Mouse (Mus musculus): Measurements from ENCODE around the gene Gm20388. TPM values are rescaled to one million over a fixed set of nuclear protein-coding genes. Genes with fewer than 3 reads are reported as not detected.

Gm20388 gene
- total and polyA plus RNA-seq, 2 experiments from 2014 or later, result 17.3 TPM; not detected in 1

DNA sequence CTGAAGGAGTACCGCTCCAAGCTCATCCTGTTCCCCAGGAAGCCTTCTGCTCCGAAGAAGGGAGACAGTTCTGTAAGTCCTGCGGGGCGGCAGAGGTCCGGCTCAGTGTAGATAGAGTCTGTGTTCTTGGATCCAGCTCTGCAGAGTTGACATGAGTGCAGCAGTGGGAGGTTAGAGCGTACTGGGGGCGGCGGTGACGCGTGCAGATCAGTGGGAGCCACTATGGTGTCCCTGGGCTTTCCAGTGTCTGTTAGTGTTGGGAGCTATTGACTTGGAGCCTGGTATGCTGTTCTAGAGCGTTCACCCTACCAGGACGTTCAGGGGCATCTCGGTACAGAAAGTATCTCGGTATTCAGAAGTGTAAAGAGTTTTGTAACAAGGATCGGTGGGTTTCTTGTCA lies 3192.6 kb downstream of the Gm20388 start:
- Histone ChIP-seq H3K4me2 (ENCODE audit: low read depth, low read length) (peak overlapping the region; percentile 90), H3K36me3 (replicated peaks; ENCODE audit: control insufficient read depth, insufficient read depth, low read length) (peaks cover 29% of the 10 kb centered on the region), H3K9me3 (replicated peaks; ENCODE audit: control insufficient read depth, low read length) (no peaks in the 10 kb centered on the region), H3K4me3 (ENCODE audit: low read depth, low read length) (peak overlapping the region; percentile 95), H3K27me3 (ENCODE audit: control insufficient read depth, insufficient read depth, low read length) (no peaks in the 10 kb centered on the region), H3K4me1 (ENCODE audit: control insufficient read depth, insufficient read depth) (peaks cover 10% of the 10 kb centered on the region), H3K9ac (replicated peaks; ENCODE audit: low read depth, low read length) (peak overlapping the region; percentile 97), H3K27ac (ENCODE audit: low read depth) (peak overlapping the region; percentile 95; the same call in 1 of the 2 replicates)
- no peak for TF ChIP-seq CTCF (IDR thresholded peaks at IDR 0.05; ENCODE audit: low read depth)
- no peak for TF ChIP-seq EP300 (IDR thresholded peaks at IDR 0.05; ENCODE audit: low read depth)
- 11% methylated on average over 14 of the region's 15 CpGs for WGBS
- ATAC-seq (ENCODE audit: insufficient read depth, low read depth) (no peak), DNase-seq (ENCODE audit: low spot score) (no peak)

GRCm38 (mm10) chr8:123104046-123104767 lies 3193.6 kb downstream of the Gm20388 start:
- H3K4me2 ChIP-seq (ENCODE audit: low read depth, low read length), result no peak overlapping the region
- H3K4me1 ChIP-seq (ENCODE audit: control insufficient read depth, insufficient read depth), result peaks cover 10% of the 10 kb centered on the region
- no peaks in the 10 kb centered on the region for H3K27me3 ChIP-seq (ENCODE audit: control insufficient read depth, insufficient read depth, low read length)
- H3K4me3 ChIP-seq (ENCODE audit: low read depth, low read length), result peak overlapping the region; percentile 95; the same call in 1 of the 2 replicates
- no peak overlapping the region for H3K27ac ChIP-seq (ENCODE audit: low read depth)
- TF ChIP-seq EP300 (IDR thresholded peaks at IDR 0.05; ENCODE audit: low read depth), result no peak
- TF ChIP-seq CTCF (IDR thresholded peaks at IDR 0.05; ENCODE audit: low read depth), result no peak
- H3K36me3 ChIP-seq (replicated peaks; ENCODE audit: control insufficient read depth, insufficient read depth, low read length), result peaks cover 25% of the 10 kb centered on the region
- no peak for ATAC-seq (ENCODE audit: insufficient read depth, low read depth)
- WGBS, result 75% methylated on average over 6 of the region's 6 CpGs
- DNase-seq (ENCODE audit: low spot score), result no peak
- no peak overlapping the region; the same call in 1 of the 2 replicates for H3K9ac ChIP-seq (replicated peaks; ENCODE audit: low read depth, low read length)
- no peaks in the 10 kb centered on the region for H3K9me3 ChIP-seq (replicated peaks; ENCODE audit: control insufficient read depth, low read length)

DNA sequence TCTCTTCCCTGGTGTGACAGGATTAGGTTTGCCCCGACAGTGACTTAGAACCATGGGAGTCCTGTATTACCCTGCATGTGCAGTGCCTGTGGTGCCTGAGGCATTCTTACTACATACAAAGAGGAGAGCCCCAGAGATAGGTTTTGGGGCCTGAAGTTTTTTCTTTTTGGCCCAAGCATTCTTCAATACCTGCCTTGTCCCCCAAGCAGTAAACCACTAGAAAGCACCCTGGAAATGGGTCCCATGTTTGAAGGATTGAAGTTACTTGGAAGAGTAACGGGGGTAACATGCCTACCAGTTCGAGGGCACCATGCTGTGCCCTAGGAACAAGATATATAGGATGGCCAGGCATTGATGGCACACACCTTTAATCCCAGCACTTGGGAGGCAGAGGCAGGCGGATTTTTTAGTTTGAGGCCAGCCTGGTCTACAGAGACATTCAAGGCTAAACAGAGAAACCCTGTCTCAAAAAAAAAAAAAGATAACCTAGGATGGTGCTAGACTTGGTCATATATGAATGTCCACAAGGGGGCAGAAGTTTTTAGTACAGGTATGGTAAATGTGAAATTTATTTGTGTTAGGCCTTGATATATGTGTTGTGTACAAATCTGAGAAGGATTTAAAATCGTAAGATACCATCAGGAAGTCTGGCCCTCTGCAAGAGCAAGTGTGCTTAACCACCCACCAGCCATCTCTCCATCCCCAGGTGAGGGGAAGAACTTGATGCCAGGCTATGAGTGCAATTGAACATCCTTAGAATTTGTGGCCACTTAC lies 3195.1 kb downstream of the Gm20388 start:
- Histone ChIP-seq H3K4me1 (ENCODE audit: control insufficient read depth, insufficient read depth) (peaks cover 10% of the 10 kb centered on the region), H3K27ac (ENCODE audit: low read depth) (no peak overlapping the region), H3K9me3 (replicated peaks; ENCODE audit: control insufficient read depth, low read length) (no peaks in the 10 kb centered on the region), H3K9ac (replicated peaks; ENCODE audit: low read depth, low read length) (no peak overlapping the region), H3K27me3 (ENCODE audit: control insufficient read depth, insufficient read depth, low read length) (no peaks in the 10 kb centered on the region), H3K36me3 (replicated peaks; ENCODE audit: control insufficient read depth, insufficient read depth, low read length) (peaks cover 25% of the 10 kb centered on the region), H3K4me2 (ENCODE audit: low read depth, low read length) (no peak overlapping the region), H3K4me3 (ENCODE audit: low read depth, low read length) (no peak overlapping the region)
- TF ChIP-seq CTCF (IDR thresholded peaks at IDR 0.05; ENCODE audit: low read depth) (peak; percentile 54), EP300 (IDR thresholded peaks at IDR 0.05; ENCODE audit: low read depth) (no peak)
- no peak for ATAC-seq (ENCODE audit: insufficient read depth, low read depth)
- WGBS, result 69% methylated on average over 5 of the region's 5 CpGs
- DNase-seq (ENCODE audit: low spot score), result peak; percentile 42

- Histone ChIP-seq H3K27me3 (ENCODE audit: control insufficient read depth, insufficient read depth, low read length) (no peaks in the 10 kb centered on the region), H3K4me1 (ENCODE audit: control insufficient read depth, insufficient read depth) (peaks cover 10% of the 10 kb centered on the region), H3K9ac (replicated peaks; ENCODE audit: low read depth, low read length) (no peak overlapping the region), H3K4me2 (ENCODE audit: low read depth, low read length) (no peak overlapping the region), H3K36me3 (replicated peaks; ENCODE audit: control insufficient read depth, insufficient read depth, low read length) (peaks cover 25% of the 10 kb centered on the region), H3K27ac (ENCODE audit: low read depth) (no peak overlapping the region), H3K4me3 (ENCODE audit: low read depth, low read length) (no peak overlapping the region), H3K9me3 (replicated peaks; ENCODE audit: control insufficient read depth, low read length) (no peaks in the 10 kb centered on the region)
- DNase-seq (ENCODE audit: low spot score) (no peak), ATAC-seq (ENCODE audit: insufficient read depth, low read depth) (no peak)
- 48% methylated on average over 2 of the region's 2 CpGs for WGBS
- TF ChIP-seq EP300 (IDR thresholded peaks at IDR 0.05; ENCODE audit: low read depth), result no peak
- TF ChIP-seq CTCF (IDR thresholded peaks at IDR 0.05; ENCODE audit: low read depth), result peak; percentile 47
Observed at GRCm38 (mm10) chr8:123106531-123106930, 3195.9 kb downstream of the Gm20388 start.

GRCm38 (mm10) chr8:123108010-123108409 lies 3197.4 kb downstream of the Gm20388 start:
- Histone ChIP-seq H3K27me3 (ENCODE audit: control insufficient read depth, insufficient read depth, low read length) (no peaks in the 10 kb centered on the region), H3K4me1 (ENCODE audit: control insufficient read depth, insufficient read depth) (peaks cover 10% of the 10 kb centered on the region), H3K27ac (ENCODE audit: low read depth) (no peak overlapping the region), H3K36me3 (replicated peaks; ENCODE audit: control insufficient read depth, insufficient read depth, low read length) (peaks cover 25% of the 10 kb centered on the region), H3K4me2 (ENCODE audit: low read depth, low read length) (no peak overlapping the region), H3K9ac (replicated peaks; ENCODE audit: low read depth, low read length) (no peak overlapping the region), H3K9me3 (replicated peaks; ENCODE audit: control insufficient read depth, low read length) (no peaks in the 10 kb centered on the region), H3K4me3 (ENCODE audit: low read depth, low read length) (no peak overlapping the region)
- TF ChIP-seq CTCF (IDR thresholded peaks at IDR 0.05; ENCODE audit: low read depth) (peak; percentile 19), EP300 (IDR thresholded peaks at IDR 0.05; ENCODE audit: low read depth) (no peak)
- WGBS, result 68% methylated on average over 1 of the region's 1 CpGs
- no peak for ATAC-seq (ENCODE audit: insufficient read depth, low read depth)
- DNase-seq (ENCODE audit: low spot score), result no peak
